Mouse (Mus musculus) 3T3-L1 (cell line): ENCODE results near the gene Dalrd3.
"Not testable (repeated sequence)": the region's sequence is repeated elsewhere in the genome, so short reads cannot be mapped to it uniquely, and the experiment has no call there.

ENCODE experiments used
- DNase-seq: peaks from one replicate; pipeline ENCODE4 v3.0.0-alpha.2; 2015; ENCODE audit warnings: low read depth, low spot score

Gene Dalrd3

GRCm38 (mm10) chr9:108573774-108574690, 4.3 kb downstream of the Dalrd3 start:
- peak; percentile 60 for DNase-seq

- no peak for DNase-seq
These were observed 5.2 kb downstream of the Dalrd3 start for GRCm38 (mm10) chr9:108574921-108575320.

GRCm38 (mm10) chr9:108575321-108576297, 5.9 kb downstream of the Dalrd3 start:
- no peak for DNase-seq

GRCm38 (mm10) chr9:108577025-108577424, 7.3 kb downstream of the Dalrd3 start:
- no peak for DNase-seq

- peak; percentile 68 for DNase-seq
These were observed 8.4 kb downstream of the Dalrd3 start for GRCm38 (mm10) chr9:108577934-108578544.

GRCm38 (mm10) chr9:108578545-108579343, 9.1 kb downstream of the Dalrd3 start, which contains the start of gene Wdr6:
Gene Wdr6 (minus strand): TSS chr9:108578739.
- DNase-seq, result peak; percentile 91

GRCm38 (mm10) chr9:108579344-108579690, 9.6 kb downstream of the Dalrd3 start:
- DNase-seq, result no peak

- no peak for DNase-seq
These were observed 18.0 kb downstream of the Dalrd3 start for GRCm38 (mm10) chr9:108587571-108588180.

GRCm38 (mm10) chr9:108589229-108589628, 19.5 kb downstream of the Dalrd3 start:
- peak; percentile 21 for DNase-seq

- no peak for DNase-seq
These were observed 21.8 kb downstream of the Dalrd3 start for GRCm38 (mm10) chr9:108591462-108591861.

- DNase-seq, result no peak
These were observed 24.7 kb downstream of the Dalrd3 start for GRCm38 (mm10) chr9:108594354-108594753.

GRCm38 (mm10) chr9:108596998-108597764, 27.5 kb downstream of the Dalrd3 start, which contains the start of gene P4htm:
Gene P4htm (minus strand): TSS chr9:108597667.
- DNase-seq, result no peak

GRCm38 (mm10) chr9:108599021-108599566, 29.4 kb downstream of the Dalrd3 start:
- no peak for DNase-seq

GRCm38 (mm10) chr9:108600011-108600410, 30.3 kb downstream of the Dalrd3 start:
- no peak for DNase-seq

- DNase-seq, result no peak
These were observed 32.3 kb downstream of the Dalrd3 start for GRCm38 (mm10) chr9:108601986-108602385.

GRCm38 (mm10) chr9:108607929-108608328, 38.2 kb downstream of the Dalrd3 start:
- not testable (repeated sequence) for DNase-seq

GRCm38 (mm10) chr9:108608889-108609288, 39.2 kb downstream of the Dalrd3 start:
- no peak for DNase-seq

GRCm38 (mm10) chr9:108611488-108611887, 41.8 kb downstream of the Dalrd3 start:
- no peak for DNase-seq

GRCm38 (mm10) chr9:108617301-108617700, 47.6 kb downstream of the Dalrd3 start:
- no peak for DNase-seq
